Mouse (Mus musculus) kidney, postnatal 0 days (tissue): ENCODE data around the gene Rpl19. TPM values are rescaled to one million over a fixed set of nuclear protein-coding genes. Genes with fewer than 3 reads are reported as not detected.

Experiments
- ATAC-seq: fragments of 200-750 bp; cut with Nextera tagmentation; replicated peaks from 2 replicates; pipeline ENCODE4 v1.8.0; 2017; ENCODE audit warnings: low read depth, moderate number of reproducible peaks, moderate TSS enrichment, moderate library complexity; ENCODE audit not compliant: low FRiP score
- DNase-seq: peaks from one replicate; pipeline ENCODE4 v3.0.0-alpha.2; 2016; ENCODE audit warnings: low spot score
- H3K27ac ChIP-seq: fragments of 300-500 bp; sonication (generic); 2 replicates; pipeline ENCODE4 v1.5.1; 2014; ENCODE audit warnings: mild to moderate bottlenecking
- H3K27me3 ChIP-seq: fragments of 300-500 bp; sonication (generic); 2 replicates; pipeline ENCODE4 v1.6.1; 2014; ENCODE audit warnings: low read length, mixed read lengths; ENCODE audit not compliant: insufficient read depth
- H3K36me3 ChIP-seq: fragments of 300-500 bp; sonication (generic); 2 replicates; pipeline ENCODE4 v1.6.1; 2014; ENCODE audit warnings: low read length, mixed read lengths; ENCODE audit not compliant: insufficient read depth
- H3K4me1 ChIP-seq: fragments of 300-500 bp; sonication (generic); replicated peaks from 2 replicates; pipeline ENCODE4 v1.6.1; 2014; ENCODE audit warnings: antibody characterized with exemption, low read length, mixed read lengths; ENCODE audit not compliant: insufficient read depth
- H3K4me2 ChIP-seq: fragments of 300-500 bp; sonication (generic); 2 replicates; pipeline ENCODE4 v1.6.1; 2014; ENCODE audit warnings: mild to moderate bottlenecking, low read length, moderate library complexity, mixed read lengths
- H3K4me3 ChIP-seq: fragments of 300-500 bp; sonication (generic); replicated peaks from 2 replicates; pipeline ENCODE4 v1.5.1; 2014; ENCODE audit warnings: low read depth, low read length
- H3K9ac ChIP-seq: fragments of 300-500 bp; sonication (generic); 2 replicates; pipeline ENCODE4 v1.6.1; 2014; ENCODE audit warnings: low read depth, low read length
- H3K9me3 ChIP-seq: fragments of 300-500 bp; sonication (generic); replicated peaks from 2 replicates; pipeline ENCODE4 v1.6.1; 2016; ENCODE audit warnings: low read length, inconsistent platforms, mixed read lengths
- CTCF ChIP-seq: IDR thresholded peaks from 2 replicates; pipeline ENCODE4 v1.5.1; 2016; ENCODE audit warnings: antibody characterized with exemption, low read depth, mild to moderate bottlenecking, moderate library complexity
- WGBS: fragments of 180-500 bp; shearing (Covaris S2); extraction: QIAGEN DNeasy Blood & Tissue Kit; methylation state at CpG from one replicate; pipeline ENCODE4 v1.1.7; 2014; 5-methylcytosine and 5-hydroxymethylcytosine counted together
- polyA plus RNA-seq: library from polyadenylated mRNA; unstranded; fragments of >200 nt; fragmentation: Nextera tagmentation; extraction: Ambion mirVana; gene quantifications from 2 replicates; pipeline ENCODE4 v1.2.1, GENCODE M21; 2015

Gene Rpl19
- polyA plus RNA-seq, 1 experiment from 2014 or later: 1,182 TPM

DNA sequence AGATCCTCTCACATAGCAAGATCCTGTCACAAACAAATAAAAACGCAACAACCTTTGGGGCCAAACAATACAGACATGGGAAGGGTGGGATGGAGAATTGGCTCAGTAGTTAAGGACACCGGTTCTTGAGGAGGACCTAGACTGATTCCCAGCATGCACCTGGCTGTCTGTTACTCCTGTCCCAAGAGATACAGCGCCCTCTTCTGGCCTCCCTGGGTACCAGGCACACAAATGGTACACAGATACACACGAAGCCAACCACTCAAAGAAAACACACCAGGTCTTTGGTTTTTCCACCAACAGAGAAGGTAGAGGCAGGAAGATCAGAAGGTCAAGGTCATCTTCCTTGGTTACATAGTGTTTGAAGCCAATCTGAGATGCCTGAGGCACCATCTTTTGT is 19.1 kb downstream of the Rpl19 start:
- 67% methylated on average over 4 of the region's 4 CpGs for WGBS
- H3K9me3 ChIP-seq: no peaks in the 10 kb centered on the region
- ATAC-seq: no peak
- no peak for DNase-seq
- peak; percentile 33; the same call in 1 of the 2 replicates for TF ChIP-seq CTCF
- no peak overlapping the region for H3K9ac ChIP-seq
- no peaks in the 10 kb centered on the region for H3K36me3 ChIP-seq
- H3K4me1 ChIP-seq: no peaks in the 10 kb centered on the region; the same call in 1 of the 2 replicates
- H3K4me3 ChIP-seq: no peak overlapping the region
- no peak overlapping the region for H3K4me2 ChIP-seq
- no peak overlapping the region for H3K27ac ChIP-seq
- H3K27me3 ChIP-seq: no peaks in the 10 kb centered on the region; the same call in 1 of the 2 replicates

DNA sequence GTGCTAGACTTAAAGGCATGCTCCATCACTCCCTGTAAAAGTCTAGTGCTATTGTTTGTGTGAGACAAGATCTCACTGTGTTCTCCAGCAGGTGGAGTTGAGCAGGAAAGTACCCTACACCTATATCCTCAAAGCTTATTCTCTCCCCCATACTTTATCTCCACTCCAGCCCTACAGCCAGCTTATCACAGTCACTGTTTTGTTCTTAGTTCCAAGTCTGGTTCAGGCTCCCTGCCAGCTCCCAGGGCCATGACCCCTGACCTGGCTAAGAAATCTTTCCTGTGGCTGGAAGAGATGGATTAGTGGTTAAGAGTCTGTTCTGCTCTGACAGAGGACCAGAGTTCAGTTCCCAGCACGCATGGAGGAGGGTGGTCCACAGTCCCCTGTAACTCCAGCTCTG is 20.0 kb downstream of the Rpl19 start:
- Histone ChIP-seq H3K9ac (no peak overlapping the region), H3K9me3 (no peaks in the 10 kb centered on the region), H3K4me2 (no peak overlapping the region), H3K36me3 (no peaks in the 10 kb centered on the region), H3K27ac (no peak overlapping the region), H3K27me3 (peaks cover 3% of the 10 kb centered on the region; the same call in 1 of the 2 replicates), H3K4me1 (peaks cover 2% of the 10 kb centered on the region), H3K4me3 (no peak overlapping the region)
- 94% methylated on average over 1 of the region's 1 CpGs for WGBS
- ATAC-seq (no peak), DNase-seq (no peak)
- 0 out of 2 replicates have a peak, but pooled peaks have one; percentile 9 for TF ChIP-seq CTCF

DNA sequence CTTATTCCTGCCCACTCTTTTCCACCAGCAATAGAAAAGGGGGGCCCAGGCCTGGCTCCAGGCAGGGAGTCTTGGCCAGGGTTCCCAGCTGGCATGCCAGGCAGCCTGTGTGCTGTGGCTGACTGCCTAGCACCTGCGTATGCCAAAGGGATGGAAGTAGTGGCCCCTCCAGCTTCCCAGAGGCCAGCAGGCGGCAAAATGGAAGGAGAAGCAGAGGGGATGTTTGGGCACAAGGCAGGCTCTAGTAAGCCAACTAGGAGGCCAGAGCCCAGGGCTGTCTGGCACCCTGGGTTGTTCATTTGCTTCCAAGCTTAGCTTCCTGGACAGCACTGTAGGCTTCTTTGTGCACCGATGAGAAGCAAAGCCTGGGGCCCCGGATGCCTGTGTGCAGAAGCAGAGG is 21.2 kb downstream of the Rpl19 start:
- Histone ChIP-seq H3K36me3 (no peaks in the 10 kb centered on the region), H3K27me3 (peaks cover 13% of the 10 kb centered on the region), H3K4me3 (no peak overlapping the region), H3K9ac (no peak overlapping the region), H3K4me1 (peaks cover 11% of the 10 kb centered on the region), H3K4me2 (no peak overlapping the region), H3K9me3 (no peaks in the 10 kb centered on the region), H3K27ac (no peak overlapping the region)
- WGBS: 73% methylated on average over 4 of the region's 4 CpGs
- ATAC-seq (no peak), DNase-seq (no peak)
- no peak for TF ChIP-seq CTCF

- Histone ChIP-seq H3K27me3 (peaks cover 14% of the 10 kb centered on the region), H3K9ac (no peak overlapping the region), H3K9me3 (no peaks in the 10 kb centered on the region), H3K4me1 (peaks cover 11% of the 10 kb centered on the region), H3K4me2 (no peak overlapping the region), H3K27ac (no peak overlapping the region), H3K4me3 (no peak overlapping the region), H3K36me3 (no peaks in the 10 kb centered on the region)
- WGBS: 56% methylated on average over 14 of the region's 14 CpGs
- ATAC-seq: no peak
- no peak for DNase-seq
- no peak for TF ChIP-seq CTCF
Observed at GRCm38 (mm10) chr11:98049672-98050519, 23.4 kb downstream of the Rpl19 start.

GRCm38 (mm10) chr11:98050520-98050815 is 24.0 kb downstream of the Rpl19 start:
- ATAC-seq (no peak), DNase-seq (no peak)
- H3K9ac ChIP-seq: no peak overlapping the region
- H3K27me3 ChIP-seq: peaks cover 14% of the 10 kb centered on the region
- H3K27ac ChIP-seq: no peak overlapping the region
- no peaks in the 10 kb centered on the region for H3K9me3 ChIP-seq
- 21% methylated on average over 2 of the region's 2 CpGs for WGBS
- TF ChIP-seq CTCF: no peak
- no peaks in the 10 kb centered on the region for H3K36me3 ChIP-seq
- peaks cover 11% of the 10 kb centered on the region for H3K4me1 ChIP-seq
- no peak overlapping the region for H3K4me3 ChIP-seq
- H3K4me2 ChIP-seq: no peak overlapping the region

DNA sequence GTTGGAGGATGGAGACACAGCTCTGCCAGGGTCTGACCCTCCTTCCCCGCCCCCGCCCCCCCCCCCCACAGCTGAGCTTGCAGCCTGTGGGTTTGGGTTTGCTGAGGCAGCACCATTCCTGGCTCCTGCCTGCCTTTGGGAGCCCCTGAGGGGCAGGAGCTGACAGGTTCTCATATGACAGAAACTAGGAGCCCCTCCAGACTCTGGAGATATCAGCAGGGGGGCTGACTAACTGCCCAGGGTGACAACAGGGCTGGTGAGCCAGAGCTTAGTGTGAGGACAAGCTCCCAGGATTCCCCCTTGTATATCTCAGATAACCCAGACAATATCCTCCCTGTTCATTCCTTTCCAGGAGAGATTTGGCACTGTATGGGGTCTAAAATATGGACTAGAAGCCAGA is 24.4 kb downstream of the Rpl19 start:
- WGBS: 21% methylated on average over 2 of the region's 2 CpGs
- no peaks in the 10 kb centered on the region for H3K36me3 ChIP-seq
- H3K27me3 ChIP-seq: peaks cover 14% of the 10 kb centered on the region
- ATAC-seq: no peak
- H3K4me2 ChIP-seq: no peak overlapping the region
- TF ChIP-seq CTCF: no peak
- H3K4me3 ChIP-seq: no peak overlapping the region
- H3K27ac ChIP-seq: no peak overlapping the region
- peaks cover 11% of the 10 kb centered on the region for H3K4me1 ChIP-seq
- no peak for DNase-seq
- no peak overlapping the region for H3K9ac ChIP-seq
- no peaks in the 10 kb centered on the region for H3K9me3 ChIP-seq
